Mouse (Mus musculus): ENCODE measurements at regions not wholly inside any gene's neighbourhood (a gene's known extent, or its start where the extent isn't known, plus 50 kb on each side); places are given as distances from the start of the nearest gene placed in this dataset.

DNA sequence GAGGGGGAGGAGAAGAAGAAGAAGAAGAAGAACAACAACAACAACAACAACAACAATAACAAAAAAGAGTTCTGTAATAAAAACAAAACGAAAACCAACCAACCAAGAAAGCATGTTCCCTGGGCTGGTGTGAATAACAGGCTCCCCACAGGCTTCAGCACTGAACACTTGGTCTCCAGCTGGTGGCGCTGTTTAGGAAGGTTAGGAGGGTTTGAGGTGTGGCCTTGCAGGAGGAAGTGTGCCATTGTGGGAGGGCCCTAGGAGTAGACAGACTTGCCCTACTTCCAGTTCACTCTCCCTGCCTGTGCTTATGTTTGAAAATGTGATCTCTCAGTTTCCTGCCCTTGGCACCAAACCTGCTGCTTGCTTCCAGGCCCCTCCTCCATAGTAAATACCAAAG, 94.6 kb upstream of the Irx6 start:
- TF ChIP-seq CTCF (IDR thresholded peaks at IDR 0.05; ENCODE audit: extremely low read depth, insufficient read depth, insufficient read length, insufficient replicate concordance) (no peak), POLR2A (IDR thresholded peaks at IDR 0.05; ENCODE audit: low read depth, low read length) (no peak)

All from spleen, adult 2 months (tissue).